Mouse (Mus musculus) heart, embryonic 11.5 days (tissue): Measurements from ENCODE around the gene Papss2. TPM values are rescaled to one million over a fixed set of nuclear protein-coding genes. Genes with fewer than 3 reads are reported as not detected.
"Not testable (repeated sequence)": the region's sequence is repeated elsewhere in the genome, so short reads cannot be mapped to it uniquely, and the experiment has no call there.

ENCODE experiments used
- ATAC-seq: fragments of 200-750 bp; cut with Nextera tagmentation; replicated peaks from 2 replicates; pipeline ENCODE4 v1.8.0; 2017; ENCODE audit warnings: moderate library complexity; ENCODE audit not compliant: insufficient number of reproducible peaks, low FRiP score, low TSS enrichment
- H3K27ac ChIP-seq: fragments of 300-500 bp; sonication (generic); 2 replicates; pipeline ENCODE4 v1.5.1; 2014; ENCODE audit warnings: mild to moderate bottlenecking, low read depth, low read length
- H3K27me3 ChIP-seq: fragments of 300-500 bp; sonication (generic); 2 replicates; pipeline ENCODE4 v1.6.1; 2014; ENCODE audit warnings: mild to moderate bottlenecking, low read length, mixed read lengths; ENCODE audit not compliant: control insufficient read depth, insufficient read depth
- H3K36me3 ChIP-seq: fragments of 300-500 bp; sonication (generic); 2 replicates; pipeline ENCODE4 v1.6.1; 2014; ENCODE audit warnings: mild to moderate bottlenecking, low read length, moderate library complexity, mixed read lengths; ENCODE audit not compliant: control insufficient read depth, insufficient read depth
- H3K4me1 ChIP-seq: fragments of 300-500 bp; sonication (generic); 2 replicates; pipeline ENCODE4 v1.6.1; 2014; ENCODE audit warnings: low read length; ENCODE audit not compliant: control insufficient read depth, insufficient read depth
- H3K4me2 ChIP-seq: fragments of 300-500 bp; sonication (generic); 2 replicates; pipeline ENCODE4 v1.6.1; 2014; ENCODE audit warnings: mild to moderate bottlenecking, moderate library complexity
- H3K4me3 ChIP-seq: fragments of 300-500 bp; sonication (generic); 2 replicates; pipeline ENCODE4 v1.5.1; 2014; ENCODE audit warnings: low read depth, low read length
- H3K9ac ChIP-seq: fragments of 300-500 bp; sonication (generic); 2 replicates; pipeline ENCODE4 v1.6.1; 2014; ENCODE audit warnings: mild to moderate bottlenecking, low read depth, low read length, moderate library complexity
- H3K9me3 ChIP-seq: fragments of 300-500 bp; sonication (generic); replicated peaks from 2 replicates; pipeline ENCODE4 v1.6.1; 2016; ENCODE audit warnings: low read length; ENCODE audit not compliant: control insufficient read depth
- WGBS: fragments of 180-500 bp; shearing (Covaris S2); extraction: QIAGEN DNeasy Blood & Tissue Kit; methylation state at CpG from one replicate; pipeline ENCODE4 v1.1.7; 2014; ENCODE audit not compliant: insufficient replicate concordance; 5-methylcytosine and 5-hydroxymethylcytosine counted together
- polyA plus RNA-seq: library from polyadenylated mRNA; unstranded; fragments of >200 nt; fragmentation: Nextera tagmentation; extraction: Ambion mirVana; gene quantifications from 2 replicates; pipeline ENCODE4 v1.2.1, GENCODE M21; 2014

The Papss2 gene
- polyA plus RNA-seq, 1 experiment from 2014 or later, result 28.1 TPM

DNA sequence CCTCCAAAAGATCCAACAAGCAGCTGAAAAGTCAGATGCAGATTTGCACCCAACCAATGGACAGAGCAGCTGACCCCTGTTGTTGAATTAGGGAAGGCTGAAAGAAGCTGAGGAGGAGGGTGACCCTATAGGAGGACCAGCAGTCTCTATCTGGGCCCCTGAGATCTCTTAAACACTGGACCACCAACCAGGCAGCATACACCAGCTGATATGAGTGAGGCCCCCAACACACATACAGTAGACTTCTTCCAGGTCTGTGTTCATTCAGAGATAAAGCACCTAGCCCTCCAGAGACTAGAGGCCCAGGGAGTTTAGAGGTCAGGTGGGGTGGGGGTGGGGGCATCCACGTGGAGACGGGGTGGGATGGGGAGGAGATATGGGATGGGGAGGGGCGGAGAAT lies 92.6 kb downstream of the Papss2 start:
- not testable (repeated sequence) for H3K4me1 ChIP-seq, H3K4me3 ChIP-seq, H3K4me2 ChIP-seq, H3K9me3 ChIP-seq, H3K27ac ChIP-seq, H3K9ac ChIP-seq, H3K27me3 ChIP-seq, H3K36me3 ChIP-seq, ATAC-seq
- WGBS, result 60% methylated on average over 3 of the region's 3 CpGs

- Histone ChIP-seq H3K9ac (no peak overlapping the region), H3K36me3 (peaks cover 14% of the 10 kb centered on the region), H3K4me1 (no peaks in the 10 kb centered on the region), H3K27ac (no peak overlapping the region), H3K27me3 (no peaks in the 10 kb centered on the region), H3K9me3 (no peaks in the 10 kb centered on the region), H3K4me2 (no peak overlapping the region), H3K4me3 (no peak overlapping the region)
- ATAC-seq, result no peak
- WGBS, result 75% methylated on average over 6 of the region's 6 CpGs
These were observed 94.1 kb downstream of the Papss2 start for GRCm38 (mm10) chr19:32689724-32690123.

DNA sequence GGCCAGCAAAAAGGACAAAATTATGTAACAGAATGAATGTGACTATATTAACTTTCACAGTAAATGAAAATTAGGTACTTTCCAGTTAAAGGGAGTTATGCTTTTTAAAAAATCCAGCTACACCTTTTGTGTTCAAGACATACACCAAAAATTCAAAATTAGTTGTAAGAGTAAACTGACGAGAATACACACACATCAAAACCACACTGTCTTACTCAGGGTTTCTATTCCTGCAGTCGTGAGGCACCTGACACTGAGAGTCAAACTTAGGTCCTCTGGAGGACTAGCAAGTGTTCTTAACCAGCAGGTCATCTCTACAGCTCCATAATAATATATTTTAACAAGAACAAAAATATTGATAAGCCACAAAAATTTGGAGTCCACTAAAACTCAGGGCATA lies 101.1 kb downstream of the Papss2 start:
- Histone ChIP-seq H3K4me3 (no peak overlapping the region), H3K36me3 (peaks cover 22% of the 10 kb centered on the region), H3K27me3 (no peaks in the 10 kb centered on the region), H3K4me2 (no peak overlapping the region), H3K4me1 (no peaks in the 10 kb centered on the region), H3K9ac (no peak overlapping the region), H3K9me3 (no peaks in the 10 kb centered on the region), H3K27ac (no peak overlapping the region)
- no peak for ATAC-seq
- 87% methylated on average over 2 of the region's 2 CpGs for WGBS

DNA sequence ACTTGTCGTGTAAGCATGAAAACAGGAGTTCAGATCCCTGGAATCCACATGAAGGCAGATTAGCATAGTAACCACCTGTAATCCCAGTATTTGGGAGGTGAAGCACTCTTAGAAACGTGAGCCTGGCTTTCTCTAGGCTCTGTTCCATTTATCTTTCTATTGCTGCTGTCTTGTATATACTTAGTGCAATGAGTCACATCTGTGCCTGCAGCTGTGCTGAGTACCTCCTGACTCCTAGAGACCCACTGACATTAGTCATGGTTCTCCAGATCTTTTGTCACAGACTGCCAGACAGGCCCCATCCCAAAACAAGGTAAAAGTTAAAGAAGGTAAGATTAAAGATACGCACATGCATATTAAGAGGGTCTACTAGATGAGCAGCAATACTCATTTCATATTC lies 106.6 kb downstream of the Papss2 start:
- Histone ChIP-seq H3K36me3 (peaks cover 17% of the 10 kb centered on the region), H3K9ac (no peak overlapping the region), H3K9me3 (no peaks in the 10 kb centered on the region), H3K4me2 (no peak overlapping the region), H3K27ac (no peak overlapping the region), H3K4me1 (no peaks in the 10 kb centered on the region), H3K4me3 (no peak overlapping the region), H3K27me3 (no peaks in the 10 kb centered on the region)
- ATAC-seq, result no peak
- WGBS, result 84% methylated on average over 3 of the region's 3 CpGs

- H3K36me3 ChIP-seq, result peaks cover 5% of the 10 kb centered on the region; the same call in 1 of the 2 replicates
- H3K27ac ChIP-seq, result no peak overlapping the region
- no peaks in the 10 kb centered on the region for H3K9me3 ChIP-seq
- ATAC-seq, result no peak
- H3K9ac ChIP-seq, result no peak overlapping the region
- H3K4me3 ChIP-seq, result no peak overlapping the region
- H3K4me2 ChIP-seq, result no peak overlapping the region
- H3K27me3 ChIP-seq, result no peaks in the 10 kb centered on the region
- WGBS, result 85% methylated on average over 5 of the region's 5 CpGs
- H3K4me1 ChIP-seq, result peaks cover 6% of the 10 kb centered on the region; the same call in 1 of the 2 replicates
These were observed 113.4 kb downstream of the Papss2 start for GRCm38 (mm10) chr19:32708996-32709395.

DNA sequence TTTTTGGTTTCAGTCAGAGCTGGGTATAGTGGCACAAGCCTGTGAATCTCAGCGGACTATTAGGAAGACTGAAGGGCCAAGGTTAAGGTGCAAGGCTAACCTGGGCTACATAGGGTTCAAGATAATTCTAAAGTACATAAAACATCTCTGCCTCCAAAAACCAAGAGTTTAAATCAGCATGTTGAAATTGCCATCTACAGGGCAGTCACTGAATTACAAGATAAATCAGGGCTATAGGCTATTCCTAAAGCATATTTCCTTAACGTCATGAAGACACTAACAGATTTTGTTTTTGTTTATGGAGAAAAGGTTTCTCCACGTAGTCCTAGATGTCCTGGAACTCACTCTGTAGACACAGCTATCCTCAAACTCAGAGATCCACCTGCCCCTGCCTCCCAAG lies 114.7 kb downstream of the Papss2 start:
- WGBS, result 76% methylated on average over 3 of the region's 3 CpGs

GRCm38 (mm10) chr19:32711761-32712541 lies 116.4 kb downstream of the Papss2 start:
- Histone ChIP-seq H3K4me2 (peak overlapping the region; percentile 72), H3K9me3 (no peaks in the 10 kb centered on the region), H3K36me3 (no peaks in the 10 kb centered on the region), H3K27me3 (no peaks in the 10 kb centered on the region), H3K4me3 (peak overlapping the region; percentile 92), H3K4me1 (peaks cover 6% of the 10 kb centered on the region; the same call in 1 of the 2 replicates), H3K9ac (peak overlapping the region; percentile 91), H3K27ac (peak overlapping the region; percentile 89)
- under 1% methylated on average over 63 of the region's 63 CpGs for WGBS
- peak; percentile 94 for ATAC-seq

More for the DNA sequence above, 114.7 kb downstream of the Papss2 start:
- Histone ChIP-seq H3K4me3 (no peak overlapping the region), H3K27ac (no peak overlapping the region), H3K9me3 (no peaks in the 10 kb centered on the region), H3K36me3 (peaks cover 3% of the 10 kb centered on the region; the same call in 1 of the 2 replicates), H3K27me3 (no peaks in the 10 kb centered on the region), H3K4me2 (no peak overlapping the region), H3K4me1 (peaks cover 6% of the 10 kb centered on the region; the same call in 1 of the 2 replicates), H3K9ac (no peak overlapping the region)
- no peak for ATAC-seq

DNA sequence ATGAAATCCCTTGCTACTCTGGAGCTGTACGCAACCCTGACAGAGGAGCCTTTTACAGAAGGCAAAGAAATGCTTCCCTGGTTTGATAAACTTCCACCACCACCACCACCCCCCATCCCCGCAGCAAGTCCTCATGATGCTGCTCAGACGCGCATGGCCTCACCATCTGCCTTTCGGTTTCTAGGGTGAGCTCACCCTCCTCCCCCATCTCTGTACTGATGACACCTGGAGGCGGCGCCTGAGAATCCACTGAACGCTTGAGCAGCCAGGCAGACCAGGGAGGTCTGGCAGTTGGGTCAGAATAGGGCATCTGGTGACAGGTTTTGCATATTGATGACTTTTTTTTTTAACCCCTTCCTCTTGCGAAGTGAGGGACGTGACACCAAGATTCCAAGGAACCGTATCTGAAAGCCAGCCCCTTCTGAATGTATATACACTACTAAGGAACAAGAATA lies 117.0 kb downstream of the Papss2 start:
- H3K27ac ChIP-seq, result peak overlapping the region; percentile 89; the same call in 1 of the 2 replicates
- H3K36me3 ChIP-seq, result no peaks in the 10 kb centered on the region
- H3K4me1 ChIP-seq, result peaks cover 6% of the 10 kb centered on the region; the same call in 1 of the 2 replicates
- under 1% methylated on average over 11 of the region's 11 CpGs for WGBS
- ATAC-seq, result peak; percentile 79
- peak overlapping the region; percentile 72 for H3K4me2 ChIP-seq
- peak overlapping the region; percentile 91 for H3K9ac ChIP-seq
- peak overlapping the region; percentile 92 for H3K4me3 ChIP-seq
- no peaks in the 10 kb centered on the region for H3K27me3 ChIP-seq
- H3K9me3 ChIP-seq, result no peaks in the 10 kb centered on the region
